Mouse (Mus musculus) left cerebral cortex, adult 6 months (tissue): ENCODE data around the gene Osbpl11. TPM values are rescaled to one million over a fixed set of nuclear protein-coding genes. Genes with fewer than 3 reads are reported as not detected.

Experiments
- long read RNA-seq, 2 experiments: library from polyadenylated mRNA; unstranded; transcript quantifications; one replicate each; pipeline ENCODE4 v2.0.0; 2019 to 2020
- polyA plus RNA-seq: library from polyadenylated mRNA; unstranded; fragments of <200 nt; fragmentation: Nextera tagmentation; gene quantifications from 2 replicates; pipeline ENCODE4 v1.2.3, GENCODE M21; 2021

The Osbpl11 gene
- 4.4 and 4.5 TPM in 2 replicates for polyA plus RNA-seq
- long read RNA-seq, experiment 1, full-length matches to known transcripts, result 45 of 64 reads
- long read RNA-seq, experiment 1, partial matches to known transcripts, result 15 of 64 reads
- long read RNA-seq, experiment 1, other reads (novel, unspliced or antisense), result 4 of 64 reads
- long read RNA-seq, experiment 2, partial matches to known transcripts, result 4 of 8 reads
- long read RNA-seq, experiment 2, other reads (novel, unspliced or antisense), result 4 of 8 reads

DNA sequence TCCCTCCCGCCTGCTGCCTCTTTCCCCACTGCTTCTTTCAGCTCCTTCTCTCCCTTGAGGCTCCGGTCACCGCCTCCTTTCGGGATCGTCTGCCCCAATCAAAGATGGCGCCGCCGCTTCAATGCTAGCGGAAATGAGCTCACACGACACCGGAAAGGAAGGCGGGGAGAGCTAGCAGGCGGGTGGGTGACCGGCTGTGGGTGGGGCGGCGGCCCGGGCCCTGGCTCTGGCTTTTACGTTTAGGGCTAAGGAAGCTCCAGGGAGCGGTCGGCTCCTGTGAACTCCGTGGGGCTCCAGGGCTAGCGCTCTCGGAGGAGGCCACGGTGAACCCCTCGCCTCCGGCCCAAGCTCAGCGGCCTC is at the start of gene Osbpl11:
Osbpl11 (plus strand) TSS at position 171 of the 360 bp plus-strand sequence.

DNA sequence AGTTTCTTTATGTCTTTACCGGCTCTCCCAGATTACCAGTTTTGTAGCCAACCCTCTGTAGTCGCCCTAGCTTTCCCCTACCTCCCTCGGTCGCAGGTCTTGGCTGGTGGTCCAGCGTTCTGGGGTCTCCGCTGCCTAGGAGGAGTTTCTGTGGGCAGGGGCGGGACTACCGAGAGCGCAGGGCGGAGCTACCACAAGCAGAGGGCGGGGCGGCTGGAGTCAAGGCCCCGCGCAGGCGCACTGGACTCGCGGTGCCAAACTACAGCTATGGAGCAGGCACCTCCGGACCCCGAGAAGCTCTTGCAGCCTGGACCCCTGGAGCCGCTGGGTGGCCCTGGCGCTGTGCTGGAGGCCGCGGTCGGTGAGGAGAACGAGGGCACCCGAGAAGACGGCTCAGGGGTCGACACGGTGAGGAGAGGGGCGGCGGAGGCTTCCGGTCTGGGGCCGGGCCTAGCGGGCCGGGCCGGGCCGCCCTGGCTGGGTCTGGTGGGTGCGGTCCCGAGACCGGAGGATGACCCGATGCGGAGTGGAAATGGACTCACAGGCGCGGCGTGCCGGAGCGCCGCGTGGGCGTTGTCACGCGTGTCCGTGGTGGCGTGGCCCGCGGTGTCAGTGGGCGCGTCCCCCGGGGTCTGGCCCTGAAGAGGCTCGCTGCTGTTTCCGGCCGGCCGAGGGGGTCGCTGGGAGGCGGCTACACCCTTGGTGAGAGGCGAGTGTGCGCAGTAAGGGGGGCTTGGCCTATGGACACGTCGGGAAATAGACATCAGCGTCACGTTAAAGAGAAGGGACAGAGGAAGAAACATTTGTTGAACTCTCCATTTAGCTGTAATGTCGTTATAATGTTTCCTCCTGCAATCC is 66.6 kb downstream of the Osbpl11 start, which contains the start of gene Snx4:
Snx4 (plus strand) TSS at position 249 of the 858 bp plus-strand sequence.

Other genes with a start within 250 kb of the Osbpl11 start
- gene Iqcg, start 128.9 kb upstream of the Osbpl11 start, polyA plus RNA-seq, result 2.0 and 3.2 TPM in 2 replicates
- 2,472 and 2,685 TPM in 2 replicates for gene Rpl35a, start 128.6 kb upstream of the Osbpl11 start, polyA plus RNA-seq
- gene Lmln, start 122.5 kb upstream of the Osbpl11 start, polyA plus RNA-seq, result 2.5 and 2.6 TPM in 2 replicates
- 27.6 and 34.8 TPM in 2 replicates for gene Snx4, start 66.4 kb downstream of the Osbpl11 start, polyA plus RNA-seq
- 29.5 and 30.1 TPM in 2 replicates for gene Zfp148, start 195.8 kb downstream of the Osbpl11 start, polyA plus RNA-seq